Mouse (Mus musculus) E14TG2a.4 (cell line): Measurements from ENCODE around the gene Galnt10.
A peak's percentile ranks its signal among the peaks of the same experiment; 100 is the strongest.

Experiments
- CTCF ChIP-seq: conservative IDR thresholded peaks from 2 replicates; pipeline ENCODE4 v1.5.1; 2014; ENCODE audit warnings: low read length
- POU5F1 ChIP-seq: IDR thresholded peaks from 2 replicates; pipeline ENCODE4 v1.6.1; 2014; ENCODE audit warnings: low read length, borderline replicate concordance

GRCm38 (mm10) chr11:57747294-57748080 lies 102.2 kb downstream of the Galnt10 start:
- TF ChIP-seq CTCF (peak; percentile 97), POU5F1 (no peak)
